Mouse (Mus musculus) left cerebral cortex, postnatal 36 days (tissue): ENCODE measurements around the gene Fndc10. TPM values are rescaled to one million over a fixed set of nuclear protein-coding genes. Genes with fewer than 3 reads are reported as not detected.
"Not testable (repeated sequence)": the region's sequence is repeated elsewhere in the genome, so short reads cannot be mapped to it uniquely, and the experiment has no call there.

Source experiments
- DNase-seq, 2 experiments: peaks; one replicate each; pipeline ENCODE4 v3.0.0; 2021 to 2022; ENCODE audit warnings: low spot score in 2 of 2, mixed read lengths in 1 of 2
- intact Hi-C: fragments of 180-260 bp; cut with DNase I; formaldehyde crosslinking; loops from one replicate; pipeline ENCODE4 v1.15.1; 2025
- total RNA-seq, 2 experiments: library from RNA; stranded (reverse); gene quantifications; 2 replicates each; pipeline ENCODE4 v1.2.3; 2021

The Fndc10 gene
- total RNA-seq, 2 experiments from 2014 or later, result 26.4 to 35.9 TPM

DNA sequence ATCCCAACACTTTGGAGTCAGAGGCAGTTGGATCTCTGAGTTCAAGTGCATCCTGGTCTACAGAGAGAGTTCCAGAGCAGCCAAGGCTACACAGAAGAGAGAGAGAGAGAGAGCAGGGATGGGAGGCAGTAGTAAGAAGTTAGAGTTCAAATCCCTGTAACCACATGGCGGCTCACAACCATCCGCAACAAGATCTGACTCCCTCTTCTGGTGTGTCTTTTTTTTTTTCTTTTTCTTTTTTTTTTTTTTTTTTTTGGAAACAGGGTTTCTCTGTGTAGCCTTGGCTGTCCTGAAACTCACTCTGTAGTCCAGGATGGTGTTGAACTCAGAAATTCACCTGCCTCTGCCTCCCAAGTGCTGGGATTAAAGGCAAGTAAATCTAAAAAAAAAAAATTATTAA is 22.1 kb upstream of the Fndc10 start:
- no peak for DNase-seq
- intact Hi-C loops, result no loop called here

DNA sequence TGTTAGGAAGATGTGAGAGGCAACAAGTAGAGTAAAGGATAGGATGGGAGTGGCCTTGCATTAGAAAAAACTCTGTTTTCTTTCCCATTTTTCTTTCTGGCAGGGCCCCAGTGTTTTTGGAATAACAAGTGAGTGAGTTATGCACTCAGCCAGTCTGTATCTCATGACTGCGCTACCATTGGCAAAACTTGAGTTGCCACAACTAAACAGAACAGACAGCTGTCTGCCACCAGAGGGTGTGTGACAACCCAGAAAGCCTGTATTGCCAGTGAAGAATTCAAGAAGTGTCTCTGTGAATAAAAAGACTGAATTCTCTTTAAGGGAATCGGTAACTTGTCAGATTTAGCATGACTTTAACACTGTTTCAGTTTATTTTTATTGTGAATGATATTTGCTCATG is 18.2 kb upstream of the Fndc10 start:
- intact Hi-C loops, result no loop called here
- no peak for DNase-seq

DNA sequence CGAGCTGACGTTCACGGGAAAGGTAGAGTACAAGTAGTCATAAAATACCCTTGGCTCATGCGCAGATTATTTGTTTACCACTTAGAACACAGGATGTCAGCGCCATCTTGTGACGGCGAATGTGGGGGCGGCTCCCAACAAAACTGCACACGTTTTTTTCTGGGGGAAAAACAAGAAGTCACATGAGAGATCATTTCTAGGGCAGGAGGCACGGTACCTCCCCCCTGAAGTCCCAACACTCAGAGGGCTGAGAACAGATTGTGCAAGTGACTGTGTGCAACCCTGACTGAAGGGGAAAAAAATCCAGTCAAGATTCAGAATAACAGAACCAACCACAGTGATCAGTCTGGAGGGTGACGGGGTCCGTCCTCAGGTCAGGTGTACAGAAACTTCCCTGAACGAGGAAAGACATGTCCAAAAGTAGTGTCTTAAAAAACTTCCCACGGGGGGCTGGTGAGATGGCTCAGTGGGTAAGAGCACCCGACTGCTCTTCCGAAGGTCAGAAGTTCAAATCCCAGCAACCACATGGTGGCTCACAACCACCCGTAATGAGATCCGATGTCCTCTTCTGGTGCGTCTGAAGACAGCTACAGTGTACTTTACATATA is 10.4 kb upstream of the Fndc10 start:
- intact Hi-C loops, DNase-seq: not testable (repeated sequence)

DNA sequence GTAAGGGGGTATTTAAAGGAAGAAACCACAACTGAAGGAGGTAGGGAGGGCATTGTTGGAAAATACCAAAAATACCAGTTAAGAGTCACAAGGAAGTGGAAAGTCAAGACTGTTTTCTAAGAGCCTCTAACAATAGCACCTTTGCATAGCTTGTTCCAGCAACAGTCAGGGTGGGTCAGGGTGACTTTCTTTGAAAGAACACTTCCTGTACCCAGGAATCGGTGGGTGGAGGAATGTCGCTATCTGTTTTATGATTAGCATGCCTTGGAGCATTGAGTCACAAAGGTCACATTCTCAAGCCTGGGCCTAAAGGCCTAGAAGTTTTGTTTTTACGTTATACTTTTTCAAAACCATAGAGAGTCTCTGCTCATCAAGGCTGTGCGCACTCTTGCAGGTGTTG is 6.4 kb upstream of the Fndc10 start:
- DNase-seq, intact Hi-C loops: not testable (repeated sequence)

DNA sequence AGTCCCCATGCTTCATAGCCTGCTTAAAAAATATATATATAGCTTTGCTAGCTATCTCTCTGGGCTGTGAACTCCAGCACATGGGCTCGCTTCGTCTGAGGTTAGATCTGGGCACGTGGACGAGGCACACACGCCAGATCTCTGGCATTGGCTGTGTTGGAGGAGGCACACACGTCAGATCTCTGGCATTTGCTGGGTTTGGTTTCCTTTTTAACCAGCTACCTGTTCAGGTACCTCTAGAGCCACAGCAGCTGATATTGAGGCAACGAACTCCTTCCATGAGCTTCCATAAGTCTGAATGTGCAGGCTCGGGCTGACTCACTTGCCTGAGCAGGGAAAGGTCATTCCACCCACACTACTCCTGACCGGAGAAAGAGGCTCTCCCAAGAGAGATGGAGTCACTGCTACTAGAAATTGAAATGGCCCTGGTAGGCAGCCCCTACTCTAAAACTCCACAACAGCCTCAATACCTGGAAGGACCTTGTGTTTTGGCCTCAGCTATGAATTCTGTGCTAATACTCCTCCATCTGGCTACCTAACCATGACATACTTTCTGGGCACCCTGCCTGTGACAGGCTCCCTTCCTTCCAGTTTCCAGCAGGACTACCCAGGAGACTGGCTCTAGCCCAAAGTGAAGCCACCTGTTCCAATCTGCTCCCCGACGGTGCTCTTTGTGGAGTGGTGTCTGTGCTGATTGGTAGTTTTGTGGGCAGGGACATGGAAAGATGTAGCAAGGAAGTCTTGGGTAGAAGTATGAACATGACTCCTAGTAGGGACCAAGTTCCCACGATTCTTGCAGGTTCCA is 3.4 kb upstream of the Fndc10 start:
- peak in 1 of 2 experiments; percentile 14 for DNase-seq
- intact Hi-C loops, result no loop called here

DNA sequence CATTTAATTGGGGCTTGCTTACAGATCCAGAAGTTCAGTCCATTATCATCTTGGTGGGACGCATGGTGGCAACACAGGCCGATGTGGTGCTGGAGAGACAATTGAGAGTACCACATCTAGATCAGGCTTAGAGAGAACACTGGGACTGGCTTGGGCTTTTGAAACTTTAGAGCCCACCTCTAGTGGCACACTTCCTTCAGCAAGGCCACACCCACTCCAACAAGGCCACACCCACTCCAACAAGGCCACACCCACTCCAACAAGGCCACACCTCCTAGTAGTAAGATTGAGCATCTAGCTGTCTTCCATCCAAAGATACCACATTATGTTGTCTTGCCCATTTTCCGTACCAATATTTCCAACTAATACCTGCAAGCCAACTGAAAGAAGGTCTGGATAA is 1.7 kb upstream of the Fndc10 start:
- intact Hi-C loops, result no loop called here
- DNase-seq, result no peak

DNA sequence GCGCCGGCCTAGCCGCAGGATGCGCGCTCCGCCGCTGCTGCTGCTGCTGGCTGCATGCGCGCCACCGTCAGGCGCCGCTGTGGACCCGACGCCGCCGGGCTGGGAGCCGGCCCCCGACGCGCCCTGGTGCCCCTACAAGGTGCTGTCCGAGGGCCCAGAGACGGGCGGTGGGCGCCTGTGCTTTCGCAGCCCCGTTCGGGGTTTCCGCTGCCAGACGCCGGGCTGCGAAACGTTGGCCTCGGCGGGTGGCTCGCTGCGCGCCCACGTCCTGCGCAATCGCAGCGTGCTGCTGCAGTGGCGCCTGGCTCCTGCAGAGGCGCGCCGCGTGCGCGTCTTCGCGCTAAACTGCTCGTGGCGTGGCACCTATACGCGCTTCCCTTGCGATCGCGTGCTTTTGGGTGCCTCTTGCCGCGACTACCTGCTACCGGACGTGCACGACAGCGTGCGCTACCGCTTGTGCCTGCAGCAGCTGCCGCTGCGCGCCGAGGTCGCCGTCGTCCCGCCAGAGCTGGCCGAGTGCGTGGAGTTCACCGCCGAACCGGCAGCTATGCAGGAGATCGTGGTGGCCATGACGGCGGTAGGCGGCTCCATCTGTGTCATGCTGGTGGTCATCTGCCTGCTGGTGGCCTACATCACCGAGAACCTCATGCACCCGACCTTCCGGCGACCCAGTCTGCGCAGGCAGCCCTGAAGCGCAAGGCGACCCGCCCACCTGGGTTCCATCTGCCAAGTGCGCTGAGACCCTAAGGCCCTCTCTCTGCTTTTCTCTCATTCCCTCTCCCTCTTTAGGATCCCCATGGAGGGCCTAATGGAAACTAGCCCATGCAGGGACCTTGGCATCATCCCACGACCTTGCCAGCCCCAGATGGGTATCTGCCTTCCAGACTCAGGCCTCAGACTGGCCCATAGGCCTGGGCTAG is 600 bp downstream of the Fndc10 start:
- DNase-seq, result peak; percentile 85 to 89
- intact Hi-C loops, result loop anchor here (1.0 kb wide), 1 partner anchor 25 kb away; the partner anchor contains the start of gene Mib2

DNA sequence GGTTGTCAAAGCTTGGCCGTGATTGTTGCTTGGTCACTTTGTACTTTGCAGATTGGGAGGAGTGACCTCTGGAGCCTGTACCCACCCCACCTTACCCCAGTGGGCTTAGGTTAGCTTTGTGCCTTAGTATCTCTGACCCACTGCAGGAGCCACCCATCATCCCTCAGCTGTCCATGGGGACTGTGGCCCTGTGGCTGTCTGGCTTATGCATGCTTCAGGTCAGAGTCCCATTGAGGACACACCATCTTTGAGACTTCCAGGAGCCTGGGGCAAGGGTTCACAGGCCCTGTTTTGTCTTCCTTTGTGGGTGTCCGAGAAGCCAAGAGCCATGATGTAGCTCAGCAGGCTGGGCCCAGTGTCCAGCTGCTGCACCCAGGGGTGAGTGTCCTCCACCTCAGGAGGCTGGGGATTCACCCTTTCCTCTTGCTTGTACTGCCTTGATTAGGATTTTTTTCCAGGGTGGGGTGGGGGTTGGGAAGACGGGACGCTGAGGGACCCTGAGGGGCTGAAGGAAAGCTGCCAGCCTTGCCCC is 1.5 kb downstream of the Fndc10 start:
- no peak for DNase-seq
- intact Hi-C loops, result no loop called here

DNA sequence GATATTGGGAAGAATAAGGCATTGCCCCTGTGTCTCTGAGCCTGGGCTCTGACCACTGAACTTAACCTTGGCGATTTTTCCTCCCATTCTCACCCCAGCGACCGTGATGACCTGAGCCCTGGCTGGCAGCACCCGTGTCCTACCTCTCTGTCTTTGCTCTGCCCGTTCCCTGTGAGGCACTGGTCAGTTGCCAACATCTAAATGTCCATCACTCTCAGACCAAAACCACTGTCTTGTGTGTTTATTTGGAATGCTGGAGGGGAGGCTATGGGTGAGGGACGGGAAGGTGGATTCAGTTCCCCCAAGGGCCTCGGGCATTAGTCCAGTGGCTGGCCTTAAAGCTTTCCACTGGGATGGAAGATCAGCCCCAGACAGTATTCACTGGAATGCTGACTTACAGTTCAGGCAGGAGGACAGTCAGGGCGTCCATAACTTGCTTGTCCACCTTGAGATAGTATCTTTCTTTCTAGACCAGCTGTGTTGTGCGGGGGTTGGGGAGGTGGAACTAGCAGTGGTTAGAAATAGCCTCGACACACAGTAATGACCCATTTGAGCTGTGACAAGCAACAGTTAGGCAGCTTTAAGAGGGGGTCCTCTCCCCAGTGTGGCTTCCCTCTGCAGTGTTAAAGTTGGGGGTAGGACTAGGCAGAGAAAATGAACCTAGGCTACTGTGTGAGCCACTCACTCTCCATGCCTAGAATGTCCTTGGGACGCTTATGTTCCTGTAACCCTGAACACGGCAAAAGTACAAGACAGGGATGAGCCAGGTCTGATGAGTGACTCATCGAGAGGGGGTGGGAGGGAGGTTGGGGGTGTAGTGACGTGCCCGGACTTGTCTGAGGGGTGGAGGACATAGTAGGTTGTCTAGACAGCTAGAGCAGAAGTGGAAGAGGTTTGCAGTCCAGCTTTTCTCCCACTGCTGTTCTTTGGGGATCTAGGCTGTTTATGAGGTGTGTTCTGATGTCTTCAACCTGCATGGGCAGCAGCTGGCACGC is 2.4 kb downstream of the Fndc10 start:
- peak in 1 of 2 experiments; percentile 16 for DNase-seq
- intact Hi-C loops, result no loop called here

DNA sequence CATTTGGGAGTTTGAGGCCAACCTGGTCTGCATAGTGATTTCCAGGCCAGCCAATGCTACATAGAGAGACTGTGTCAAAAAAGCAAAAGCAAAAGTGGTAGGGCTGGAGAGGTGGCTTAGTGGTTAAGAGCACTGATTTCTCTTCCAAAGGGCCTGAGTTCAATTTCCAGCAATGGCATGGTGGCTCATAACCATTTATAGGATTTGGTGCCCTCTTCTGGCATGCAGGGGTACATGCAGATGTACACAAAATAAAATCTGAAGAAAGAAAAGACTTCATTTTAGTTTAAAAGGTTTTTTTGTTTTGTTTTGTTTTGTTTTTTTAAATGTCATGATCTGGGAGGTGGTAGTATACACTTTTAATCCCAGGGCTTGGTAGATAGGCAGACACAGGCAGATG is 6.3 kb downstream of the Fndc10 start:
- no peak for DNase-seq
- intact Hi-C loops, result no loop called here

DNA sequence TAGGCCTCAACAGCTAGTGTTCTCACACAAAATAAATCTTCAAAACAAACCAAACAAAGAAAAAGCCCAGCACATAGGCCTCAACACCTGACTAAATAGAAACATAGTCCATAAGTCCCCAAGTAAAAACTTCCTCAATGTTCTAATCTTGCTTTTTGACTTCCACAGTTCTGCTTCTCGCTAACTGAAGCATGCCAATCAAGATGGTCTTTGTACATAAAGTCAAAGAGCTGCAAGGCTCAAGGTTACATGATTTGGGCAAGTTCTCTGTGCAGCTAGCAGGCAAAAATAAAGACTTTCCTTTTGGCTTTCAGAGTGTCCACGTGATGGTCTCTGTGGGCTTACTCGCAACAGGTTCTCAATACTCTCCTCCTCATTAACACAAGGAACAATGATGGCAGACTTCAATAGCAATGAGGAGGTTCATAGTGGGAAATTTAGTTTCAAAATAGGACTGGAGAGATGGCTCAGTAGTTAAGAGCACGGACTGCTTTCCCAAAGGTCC is 9.3 kb downstream of the Fndc10 start:
- intact Hi-C loops, result no loop called here
- no peak for DNase-seq

DNA sequence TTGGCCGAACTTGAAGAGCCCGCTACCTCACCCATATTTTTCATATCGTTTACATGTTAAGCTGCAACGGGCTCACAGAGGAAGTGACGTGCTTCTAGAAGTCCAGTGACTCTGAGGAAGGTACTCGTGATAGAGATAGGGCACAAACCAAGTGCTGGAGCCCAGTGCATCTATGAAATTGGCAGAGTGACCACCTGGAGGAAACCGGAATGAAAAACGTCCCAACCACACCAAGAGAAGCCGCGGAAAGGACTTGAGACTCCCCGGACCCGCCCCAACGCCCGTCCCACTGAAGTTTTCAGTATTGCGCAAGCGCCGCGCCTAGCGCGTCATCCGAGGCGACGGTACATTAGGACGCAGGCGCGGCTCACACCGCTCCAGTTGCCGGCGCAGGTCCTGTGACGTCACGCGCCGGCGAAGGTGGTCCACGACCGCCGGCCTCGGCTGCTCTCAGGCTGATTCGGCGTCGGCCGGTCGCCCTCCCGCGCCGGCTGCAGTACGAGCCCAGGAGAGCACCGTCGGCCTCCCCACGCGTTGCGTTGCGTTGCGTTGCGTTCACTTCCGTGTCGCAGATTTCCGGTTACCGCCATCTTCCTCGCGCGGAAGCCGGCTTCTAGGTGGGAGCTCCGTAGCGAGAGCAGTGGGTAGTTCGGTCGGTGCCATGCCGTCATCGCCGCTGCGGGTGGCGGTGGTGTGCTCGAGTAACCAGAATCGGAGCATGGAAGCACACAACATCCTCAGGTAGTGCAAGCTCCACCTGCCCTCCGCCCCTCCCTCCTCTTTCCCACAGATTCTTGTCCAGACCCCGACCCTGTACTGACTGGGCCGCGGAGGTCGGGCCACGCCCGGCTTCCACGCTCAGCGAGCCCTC is 10.8 kb downstream of the Fndc10 start, which contains the start of gene Ssu72:
TSS of gene Ssu72 (plus strand) at position 80 of the 871 bp plus-strand sequence.
- intact Hi-C loops, result loop anchor here (5.0 kb wide), 1 partner anchor 38 kb away; the partner anchor contains the start of gene Mib2
- peak; percentile 98 for DNase-seq

DNA sequence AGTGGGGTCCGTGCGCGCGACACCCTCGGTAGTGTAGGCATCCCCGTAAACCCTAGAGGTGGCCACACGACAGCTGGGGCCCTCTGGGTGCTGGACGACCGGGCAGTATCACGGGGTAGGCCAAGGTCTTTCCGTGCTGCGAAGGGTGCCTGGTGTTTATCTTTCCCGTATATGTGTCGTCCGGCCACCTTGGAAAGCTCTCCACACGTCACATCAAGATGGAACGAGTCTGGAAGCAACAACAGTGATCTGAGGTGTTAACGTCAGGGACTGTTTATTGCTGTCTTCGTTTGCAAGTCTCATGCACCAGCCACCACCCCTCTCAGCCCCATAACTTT is 11.4 kb downstream of the Fndc10 start:
- no peak for DNase-seq
- intact Hi-C loops, result loop anchor here (5.0 kb wide), 1 partner anchor 38 kb away; the partner anchor contains the start of gene Mib2

DNA sequence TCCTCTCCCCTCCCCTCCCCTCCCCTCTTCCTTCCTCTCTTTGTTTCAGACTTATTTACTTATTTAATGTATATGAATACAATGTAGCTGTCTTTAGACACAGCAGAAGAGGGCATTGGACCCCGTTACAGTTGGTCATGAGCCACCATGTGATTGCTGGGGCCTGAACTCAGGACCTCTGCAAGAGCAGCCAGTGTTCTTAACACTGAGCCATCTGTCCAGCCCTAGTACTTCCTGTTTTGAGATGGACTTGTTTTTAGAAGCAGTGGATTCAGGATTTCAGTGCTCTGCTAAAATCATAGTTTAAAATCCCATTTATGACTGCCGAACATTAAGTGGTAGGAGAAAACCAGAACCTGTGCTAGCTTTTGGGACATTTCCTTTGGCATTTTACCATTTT is 14.4 kb downstream of the Fndc10 start:
- no peak for DNase-seq
- intact Hi-C loops, result loop anchor here (5.0 kb wide), 1 partner anchor 41 kb away; the partner anchor contains the start of gene Mib2

DNA sequence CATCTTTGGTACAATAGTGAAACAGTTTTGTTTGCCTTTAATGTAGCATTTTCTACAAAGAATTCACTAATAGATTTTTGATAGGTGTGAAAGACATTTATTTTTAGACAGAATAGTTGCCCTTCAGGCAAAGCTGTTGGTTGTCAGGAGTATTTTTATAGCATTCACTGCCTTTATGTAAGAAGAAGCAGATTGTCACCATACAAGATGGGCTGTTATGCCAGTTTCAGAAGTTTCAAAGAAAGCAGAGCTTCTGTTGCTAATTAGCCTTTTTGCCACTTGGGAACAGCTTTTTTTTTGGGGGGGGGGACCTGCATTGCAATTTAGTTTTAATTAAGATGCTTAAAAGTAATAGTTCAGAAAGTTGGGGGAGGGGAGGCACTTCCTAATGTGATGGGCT is 14.8 kb downstream of the Fndc10 start:
- intact Hi-C loops, result loop anchor here (5.0 kb wide), 1 partner anchor 42 kb away; the partner anchor contains the start of gene Mib2
- no peak for DNase-seq

DNA sequence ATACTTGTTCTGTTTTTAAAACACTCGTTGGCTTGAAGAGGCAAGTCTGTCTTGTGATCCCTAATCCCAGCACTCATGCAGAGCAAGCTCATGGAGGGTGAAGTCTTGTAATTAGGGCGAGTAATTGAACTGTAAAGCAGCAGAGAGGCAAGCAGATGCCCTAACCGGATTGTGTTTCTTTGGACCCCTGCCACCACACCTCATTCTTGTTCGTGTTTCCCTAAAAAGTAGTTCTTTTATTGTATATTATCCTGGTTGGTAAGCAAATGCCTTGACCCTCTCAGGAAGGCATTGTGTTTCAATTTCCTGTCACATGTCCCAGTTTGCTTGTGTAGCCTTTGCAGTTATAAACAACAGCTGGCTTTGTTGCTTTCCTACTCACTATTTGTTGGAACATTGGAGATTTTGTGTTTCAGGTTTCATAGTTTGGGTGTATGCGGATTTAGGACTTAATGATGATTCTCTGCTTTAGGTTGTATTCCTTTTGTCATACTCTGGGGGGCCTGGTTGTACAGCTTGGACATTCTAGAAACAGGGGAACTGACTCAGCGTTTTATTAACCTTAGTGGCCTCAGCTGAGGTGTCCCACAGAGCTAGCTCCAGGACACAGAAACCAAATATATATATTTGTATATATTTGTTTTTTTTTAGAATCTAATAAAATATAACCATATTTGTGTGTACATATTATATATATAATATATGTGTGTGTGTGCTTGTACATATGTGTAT is 16.5 kb downstream of the Fndc10 start:
- intact Hi-C loops, result no loop called here
- DNase-seq, result no peak

DNA sequence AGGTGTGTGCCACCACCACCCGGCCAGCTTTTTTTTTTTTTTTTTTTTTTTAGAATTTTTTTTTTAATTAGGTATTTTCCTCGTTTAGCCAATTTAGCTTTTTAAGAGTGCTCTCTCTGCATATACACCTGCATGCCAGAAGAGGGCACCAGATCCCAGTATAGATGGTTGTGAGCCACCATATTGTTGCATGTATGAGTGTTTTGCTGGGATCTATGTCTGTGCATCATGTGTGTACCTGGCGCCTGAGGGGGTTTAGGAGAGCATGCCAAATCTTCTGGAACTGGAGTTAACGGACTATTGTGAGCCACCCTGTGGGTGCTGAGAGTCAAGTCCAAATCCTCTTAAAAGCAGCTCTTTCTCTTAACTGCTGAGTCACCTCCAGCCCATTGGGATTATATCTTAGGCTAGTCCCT is 27.5 kb downstream of the Fndc10 start:
- no peak for DNase-seq
- intact Hi-C loops, result loop anchor here (5.0 kb wide), 1 partner anchor 51 kb away; the partner anchor contains the start of gene Vwa1
